Mouse (Mus musculus): ENCODE measurements around the gene Fbxl7. TPM values are rescaled to one million over a fixed set of nuclear protein-coding genes. Genes with fewer than 3 reads are reported as not detected.

Gene Fbxl7
- polyA plus RNA-seq, 1 experiment = 1.7 TPM

- no peak for DNase-seq (ENCODE audit: low read depth in 1 of 2, low spot score in 2 of 2)
- Histone ChIP-seq H3K36me3 (ENCODE audit: control insufficient read depth, insufficient read depth, low read length) (no peaks in the 10 kb centered on the region), H3K4me1 (ENCODE audit: control insufficient read depth, insufficient read depth, insufficient read length) (no peaks in the 10 kb centered on the region), H3K27ac (ENCODE audit: insufficient read depth, low read length) (no peak overlapping the region), H3K4me3 (ENCODE audit: extremely low read depth, insufficient read depth, insufficient read length) (no peak overlapping the region), H3K27me3 (ENCODE audit: control insufficient read depth, insufficient read depth, low read length) (no peaks in the 10 kb centered on the region)
- 76% methylated on average over 5 of the region's 5 CpGs for WGBS
- TF ChIP-seq POLR2A (IDR thresholded peaks at IDR 0.05; ENCODE audit: low read depth, low read length) = no peak
Observed at GRCm38 (mm10) chr15:26889971-26890370, 5.4 kb downstream of the Fbxl7 start.

DNA sequence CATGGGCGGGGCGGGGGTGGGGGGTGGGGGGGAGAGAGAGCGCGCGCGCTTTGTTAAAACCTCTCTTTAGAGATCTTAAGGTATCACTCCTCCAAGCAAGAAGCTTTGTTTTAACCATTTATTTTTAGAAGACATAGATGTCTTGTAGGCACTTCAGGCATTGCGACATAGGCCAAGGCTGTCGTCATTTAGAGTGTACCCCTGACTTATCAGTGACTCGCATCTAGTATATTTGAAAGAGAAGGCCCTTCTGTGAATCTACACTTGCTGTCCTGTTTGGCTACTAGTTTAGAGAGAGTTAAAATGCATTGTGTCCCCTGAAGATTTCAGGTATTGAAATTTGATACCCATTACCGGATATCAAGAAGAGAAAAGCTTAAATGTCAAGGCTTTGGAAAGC lies 7.2 kb downstream of the Fbxl7 start:
- Histone ChIP-seq H3K27me3 (ENCODE audit: control insufficient read depth, insufficient read depth, low read length) (no peaks in the 10 kb centered on the region), H3K4me3 (ENCODE audit: extremely low read depth, insufficient read depth, insufficient read length) (no peak overlapping the region), H3K36me3 (ENCODE audit: control insufficient read depth, insufficient read depth, low read length) (no peaks in the 10 kb centered on the region), H3K4me1 (ENCODE audit: control insufficient read depth, insufficient read depth, insufficient read length) (no peaks in the 10 kb centered on the region), H3K27ac (ENCODE audit: insufficient read depth, low read length) (no peak overlapping the region)
- no peak for DNase-seq (ENCODE audit: low read depth in 1 of 2, low spot score in 2 of 2)
- 85% methylated on average over 10 of the region's 10 CpGs for WGBS
- TF ChIP-seq CTCF (IDR thresholded peaks at IDR 0.05; ENCODE audit: extremely low read depth, insufficient read depth, insufficient read length, insufficient replicate concordance) = no peak
- TF ChIP-seq POLR2A (IDR thresholded peaks at IDR 0.05; ENCODE audit: low read depth, low read length) = no peak

GRCm38 (mm10) chr15:26885979-26886378 lies 9.4 kb downstream of the Fbxl7 start:
- Histone ChIP-seq H3K4me3 (ENCODE audit: extremely low read depth, insufficient read depth, insufficient read length) (no peak overlapping the region), H3K27ac (ENCODE audit: insufficient read depth, low read length) (no peak overlapping the region), H3K36me3 (ENCODE audit: control insufficient read depth, insufficient read depth, low read length) (no peaks in the 10 kb centered on the region), H3K27me3 (ENCODE audit: control insufficient read depth, insufficient read depth, low read length) (no peaks in the 10 kb centered on the region), H3K4me1 (ENCODE audit: control insufficient read depth, insufficient read depth, insufficient read length) (no peaks in the 10 kb centered on the region)
- TF ChIP-seq POLR2A (IDR thresholded peaks at IDR 0.05; ENCODE audit: low read depth, low read length) (no peak), CTCF (IDR thresholded peaks at IDR 0.05; ENCODE audit: extremely low read depth, insufficient read depth, insufficient read length, insufficient replicate concordance) (no peak)
- 91% methylated on average over 2 of the region's 2 CpGs for WGBS
- no peak for DNase-seq (ENCODE audit: low read depth in 1 of 2, low spot score in 2 of 2)

DNA sequence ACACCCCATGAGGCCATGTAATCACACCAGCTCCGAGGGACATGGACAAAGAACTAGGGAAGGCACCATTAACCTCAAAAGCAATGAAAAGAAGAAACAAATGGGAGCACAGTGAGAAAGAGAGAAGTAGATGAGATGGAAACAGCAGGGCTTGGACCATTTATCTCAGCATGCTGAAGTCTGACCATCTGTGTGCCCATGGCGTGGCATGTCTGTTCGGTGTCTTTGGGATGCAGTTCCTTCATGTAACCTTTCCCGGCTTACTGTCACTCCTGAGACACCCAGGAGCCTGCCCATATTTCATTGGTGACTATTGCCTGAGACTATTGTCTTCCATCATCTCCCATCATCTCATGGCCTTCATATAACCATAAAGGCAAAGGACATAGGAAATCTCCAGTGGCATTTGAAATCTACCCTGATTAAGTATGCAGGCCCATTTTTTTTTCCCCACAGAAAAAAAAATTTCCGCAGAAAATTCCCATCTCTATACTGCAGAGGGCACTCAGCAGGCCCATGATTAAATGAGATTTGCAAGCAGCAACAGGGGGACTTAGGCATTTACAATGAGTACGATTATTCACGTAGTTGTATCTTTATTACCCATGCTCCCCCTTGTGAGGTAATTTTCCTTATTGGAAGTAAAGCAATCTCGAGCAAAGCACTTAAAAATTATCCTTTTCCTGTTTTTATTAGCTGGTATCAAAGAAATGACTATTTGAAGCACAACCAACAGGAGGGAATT lies 15.0 kb downstream of the Fbxl7 start:
- no peak for TF ChIP-seq POLR2A (IDR thresholded peaks at IDR 0.05; ENCODE audit: low read depth, low read length)
- TF ChIP-seq CTCF (IDR thresholded peaks at IDR 0.05; ENCODE audit: extremely low read depth, insufficient read depth, insufficient read length, insufficient replicate concordance) = no peak
- 87% methylated on average over 8 of the region's 8 CpGs for WGBS
- no peaks in the 10 kb centered on the region for H3K27me3 ChIP-seq (ENCODE audit: control insufficient read depth, insufficient read depth, low read length)
- no peak overlapping the region for H3K4me3 ChIP-seq (ENCODE audit: extremely low read depth, insufficient read depth, insufficient read length)
- DNase-seq (ENCODE audit: low read depth in 1 of 2, low spot score in 2 of 2) = no peak
- H3K36me3 ChIP-seq (ENCODE audit: control insufficient read depth, insufficient read depth, low read length) = no peaks in the 10 kb centered on the region
- no peak overlapping the region for H3K27ac ChIP-seq (ENCODE audit: insufficient read depth, low read length)
- no peaks in the 10 kb centered on the region for H3K4me1 ChIP-seq (ENCODE audit: control insufficient read depth, insufficient read depth, insufficient read length)

DNA sequence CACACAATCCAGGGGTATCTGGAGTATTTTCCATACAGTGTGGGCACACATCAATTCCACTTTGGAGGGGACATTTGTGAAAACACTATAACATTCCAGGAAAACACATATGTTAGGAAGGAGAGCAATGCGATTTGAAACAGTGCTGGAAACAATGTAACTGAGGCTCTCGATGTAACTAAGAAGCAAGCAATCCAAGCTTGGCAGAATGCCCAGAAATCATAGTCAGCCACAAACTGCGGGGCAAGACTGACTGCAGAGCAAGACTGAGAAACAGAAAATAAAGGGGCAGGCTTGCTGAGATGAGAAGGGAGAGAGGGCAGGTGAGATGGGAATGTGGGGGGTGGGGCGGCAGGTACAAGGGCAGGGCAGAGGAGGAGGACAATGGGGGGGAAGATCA lies 19.7 kb downstream of the Fbxl7 start:
- H3K27me3 ChIP-seq (ENCODE audit: control insufficient read depth, insufficient read depth, low read length) = no peaks in the 10 kb centered on the region
- WGBS = 38% methylated on average over 4 of the region's 4 CpGs
- DNase-seq (ENCODE audit: low read depth in 1 of 2, low spot score in 2 of 2) = no peak

GRCm38 (mm10) chr15:26872234-26872633 lies 23.1 kb downstream of the Fbxl7 start:
- H3K4me1 ChIP-seq (ENCODE audit: control insufficient read depth, insufficient read depth, insufficient read length) = no peaks in the 10 kb centered on the region
- H3K27me3 ChIP-seq (ENCODE audit: control insufficient read depth, insufficient read depth, low read length) = no peaks in the 10 kb centered on the region
- DNase-seq (ENCODE audit: low read depth in 1 of 2, low spot score in 2 of 2) = no peak
- WGBS = 92% methylated on average over 1 of the region's 1 CpGs
- H3K36me3 ChIP-seq (ENCODE audit: control insufficient read depth, insufficient read depth, low read length) = no peaks in the 10 kb centered on the region
- TF ChIP-seq CTCF (IDR thresholded peaks at IDR 0.05; ENCODE audit: extremely low read depth, insufficient read depth, insufficient read length, insufficient replicate concordance) (no peak), POLR2A (IDR thresholded peaks at IDR 0.05; ENCODE audit: low read depth, low read length) (no peak)
- H3K4me3 ChIP-seq (ENCODE audit: extremely low read depth, insufficient read depth, insufficient read length) = no peak overlapping the region
- no peak overlapping the region for H3K27ac ChIP-seq (ENCODE audit: insufficient read depth, low read length)

More for the DNA sequence above, 19.7 kb downstream of the Fbxl7 start:
- no peaks in the 10 kb centered on the region for H3K4me1 ChIP-seq (ENCODE audit: control insufficient read depth, insufficient read depth, insufficient read length)
- H3K36me3 ChIP-seq (ENCODE audit: control insufficient read depth, insufficient read depth, low read length) = no peaks in the 10 kb centered on the region
- no peak overlapping the region for H3K4me3 ChIP-seq (ENCODE audit: extremely low read depth, insufficient read depth, insufficient read length)
- TF ChIP-seq CTCF (IDR thresholded peaks at IDR 0.05; ENCODE audit: extremely low read depth, insufficient read depth, insufficient read length, insufficient replicate concordance) (no peak), POLR2A (IDR thresholded peaks at IDR 0.05; ENCODE audit: low read depth, low read length) (no peak)
- no peak overlapping the region for H3K27ac ChIP-seq (ENCODE audit: insufficient read depth, low read length)

GRCm38 (mm10) chr15:26869197-26869596 lies 26.2 kb downstream of the Fbxl7 start:
- H3K27ac ChIP-seq (ENCODE audit: insufficient read depth, low read length) = no peak overlapping the region
- no peak overlapping the region for H3K4me3 ChIP-seq (ENCODE audit: extremely low read depth, insufficient read depth, insufficient read length)
- no peaks in the 10 kb centered on the region for H3K36me3 ChIP-seq (ENCODE audit: control insufficient read depth, insufficient read depth, low read length)
- no peaks in the 10 kb centered on the region for H3K27me3 ChIP-seq (ENCODE audit: control insufficient read depth, insufficient read depth, low read length)
- no peak for DNase-seq (ENCODE audit: low read depth in 1 of 2, low spot score in 2 of 2)
- no peaks in the 10 kb centered on the region for H3K4me1 ChIP-seq (ENCODE audit: control insufficient read depth, insufficient read depth, insufficient read length)
- TF ChIP-seq CTCF (IDR thresholded peaks at IDR 0.05; ENCODE audit: extremely low read depth, insufficient read depth, insufficient read length, insufficient replicate concordance) (no peak), POLR2A (IDR thresholded peaks at IDR 0.05; ENCODE audit: low read depth, low read length) (no peak)
- WGBS = 28% methylated on average over 3 of the region's 3 CpGs

Data from spleen, adult 2 months (tissue).